Mouse (Mus musculus) skeletal muscle tissue, adult 2 months (tissue): ENCODE results near the gene Polr3c.
"Not testable (repeated sequence)": the region's sequence is repeated elsewhere in the genome, so short reads cannot be mapped to it uniquely, and the experiment has no call there.

ENCODE experiments used
- DNase-seq: peaks from one replicate; pipeline ENCODE4 v3.0.0-alpha.2; 2012; ENCODE audit warnings: low read depth, low spot score

Gene Polr3c

DNA sequence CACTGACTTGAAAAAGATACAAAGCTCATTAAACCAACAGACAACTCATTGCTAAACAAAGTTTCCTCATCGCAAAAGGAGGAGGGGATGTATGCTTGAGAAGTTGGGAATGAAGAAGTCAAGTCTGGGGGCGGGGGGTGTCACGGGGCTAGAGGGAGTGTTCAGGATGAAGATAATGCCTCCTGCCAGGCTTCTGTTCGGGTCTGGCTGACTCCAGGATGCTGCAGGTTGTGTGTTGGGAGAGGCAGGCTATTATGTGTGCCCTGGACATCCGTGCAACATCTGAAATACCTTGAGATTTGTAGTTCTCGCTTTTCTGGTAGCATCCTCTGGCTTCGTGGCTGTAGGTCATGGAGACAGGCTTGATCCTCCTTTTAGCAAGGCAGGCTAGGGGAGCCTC, 49.0 kb downstream of the Polr3c start:
- no peak for DNase-seq

DNA sequence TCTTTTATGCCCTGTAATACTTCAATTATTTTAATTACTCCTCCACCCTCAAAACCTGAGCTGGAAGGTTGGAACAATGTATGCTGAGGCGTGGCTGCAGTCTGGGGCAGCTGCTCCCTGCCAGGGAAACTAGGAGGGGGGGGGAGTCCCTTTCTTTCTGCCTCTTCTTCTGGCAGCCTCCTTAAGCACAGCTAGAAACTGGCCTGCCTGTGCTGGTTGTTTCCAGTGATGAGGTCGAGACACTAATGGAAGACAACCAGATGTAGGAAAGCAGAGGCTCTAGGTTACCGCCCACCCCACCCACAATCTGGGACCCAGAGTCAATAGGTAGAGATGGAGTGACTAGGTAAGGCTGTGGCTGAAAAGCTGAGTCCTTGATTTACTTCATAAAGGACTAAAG, 51.7 kb downstream of the Polr3c start:
- DNase-seq, result no peak

DNA sequence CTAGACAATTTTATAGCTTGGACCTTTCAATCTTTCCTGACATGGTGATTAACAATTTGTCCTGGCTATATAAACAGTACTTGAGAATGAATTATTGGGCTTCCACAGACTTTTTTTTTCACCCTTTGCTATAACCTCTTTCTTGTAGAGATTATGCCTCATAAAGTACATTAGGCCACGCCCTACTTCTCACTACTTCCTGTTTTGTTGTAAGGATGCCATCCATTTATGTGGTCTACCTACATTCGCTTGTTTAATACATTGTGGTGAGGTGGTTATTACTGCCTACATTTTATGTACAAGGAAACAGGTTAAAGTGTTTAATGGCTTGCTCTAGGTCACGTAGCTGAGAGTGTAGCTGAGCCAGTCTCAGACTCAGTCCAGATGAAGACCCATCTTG, 52.3 kb downstream of the Polr3c start:
- no peak for DNase-seq

DNA sequence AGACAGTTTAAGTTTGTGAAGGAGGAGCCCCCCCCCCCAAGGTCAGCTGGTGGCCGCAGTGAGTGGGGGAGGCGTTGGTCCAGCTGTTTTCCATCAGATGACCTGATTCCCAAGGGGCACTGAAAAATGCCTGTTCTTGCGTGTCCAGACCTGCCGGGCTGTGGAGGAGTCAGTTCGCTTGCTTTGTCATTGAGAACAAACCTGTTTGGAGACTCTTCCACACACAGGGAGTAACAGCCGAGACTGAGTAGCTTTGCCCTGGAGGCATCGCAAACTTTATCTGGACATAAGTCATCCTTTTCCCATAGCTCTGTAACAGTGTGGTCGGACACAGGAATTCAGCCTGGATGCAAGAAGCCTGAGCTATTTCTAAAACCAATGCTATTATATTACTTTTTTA, 53.0 kb downstream of the Polr3c start:
- no peak for DNase-seq

DNA sequence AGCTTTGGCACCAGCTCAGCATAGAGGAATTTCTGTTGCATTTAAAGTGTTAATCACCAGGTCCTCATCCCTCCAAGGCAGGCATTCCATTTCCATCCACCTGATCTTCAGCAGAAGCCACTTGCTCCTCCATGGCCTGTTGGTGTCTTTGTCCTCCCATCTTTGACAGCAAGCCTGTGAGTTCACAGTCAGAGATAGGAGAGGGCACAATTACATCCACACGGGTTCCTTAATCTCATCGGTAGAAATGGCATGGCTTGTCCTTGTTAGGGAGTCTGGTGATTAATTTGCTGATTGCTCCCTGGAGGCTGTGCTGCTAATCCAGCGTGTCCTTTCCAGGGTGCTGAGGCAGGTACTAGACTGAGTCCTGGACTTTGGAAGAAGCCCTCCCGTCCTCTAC, 53.9 kb downstream of the Polr3c start:
- no peak for DNase-seq

DNA sequence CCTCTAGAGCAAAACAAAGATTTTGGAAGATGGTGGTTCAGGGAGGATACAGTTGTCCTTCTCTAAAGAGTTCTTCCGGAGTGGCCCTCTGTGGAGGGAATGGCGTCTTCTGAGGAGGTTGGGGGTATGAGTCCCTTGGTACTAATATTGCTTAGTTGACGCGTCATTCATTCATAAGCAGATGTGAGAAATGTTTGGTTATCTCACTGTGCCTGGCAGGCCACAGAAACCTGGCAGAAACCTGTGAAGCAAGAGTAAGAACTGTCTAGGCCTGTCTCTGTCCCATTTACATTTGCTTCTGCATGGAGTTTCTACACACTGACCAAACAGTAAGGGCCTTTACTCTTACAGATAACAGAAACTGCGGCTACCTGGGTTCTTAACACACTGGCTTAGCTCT, 55.9 kb downstream of the Polr3c start:
- DNase-seq, result no peak

DNA sequence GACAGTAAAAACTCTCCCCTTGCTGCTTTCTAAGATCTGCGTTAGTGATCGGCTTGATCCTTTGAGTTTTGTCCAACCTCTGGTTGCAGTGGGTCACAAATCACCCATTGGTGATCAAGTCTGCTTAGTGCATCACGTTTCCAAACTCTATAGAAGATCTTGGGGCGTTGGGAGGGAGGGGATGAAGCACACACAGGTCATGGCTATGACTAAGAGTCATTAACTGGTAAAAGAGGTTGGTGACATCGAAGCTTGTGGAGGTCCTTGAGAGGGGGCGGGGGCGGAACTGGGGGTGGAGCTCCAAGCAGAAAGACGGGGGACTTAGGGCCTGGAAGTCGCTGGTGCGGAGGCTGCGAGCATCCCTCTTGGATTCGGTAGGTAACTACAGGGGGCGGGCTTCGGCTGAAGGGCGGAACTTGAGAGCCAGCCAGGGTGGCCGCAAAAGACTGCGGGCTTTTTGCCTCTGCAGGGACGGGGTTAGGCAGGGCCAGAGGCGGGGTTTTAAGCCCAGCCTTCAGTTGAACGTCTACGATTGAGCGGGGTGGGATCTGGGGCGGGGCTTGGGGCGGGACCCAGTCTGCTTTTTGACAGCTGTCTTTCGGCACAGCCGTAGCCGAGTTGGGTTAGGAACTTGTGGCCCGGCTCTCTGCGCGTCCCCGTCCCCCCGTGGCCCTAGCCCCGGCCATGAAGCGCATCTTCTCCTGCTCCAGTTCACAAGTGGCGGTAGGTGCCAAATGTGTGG, 57.5 kb downstream of the Polr3c start, which contains the start of gene Ankrd35:
Ankrd35 (plus strand) TSS at position 405 of the 742 bp plus-strand sequence.
- peak; percentile 81 for DNase-seq

DNA sequence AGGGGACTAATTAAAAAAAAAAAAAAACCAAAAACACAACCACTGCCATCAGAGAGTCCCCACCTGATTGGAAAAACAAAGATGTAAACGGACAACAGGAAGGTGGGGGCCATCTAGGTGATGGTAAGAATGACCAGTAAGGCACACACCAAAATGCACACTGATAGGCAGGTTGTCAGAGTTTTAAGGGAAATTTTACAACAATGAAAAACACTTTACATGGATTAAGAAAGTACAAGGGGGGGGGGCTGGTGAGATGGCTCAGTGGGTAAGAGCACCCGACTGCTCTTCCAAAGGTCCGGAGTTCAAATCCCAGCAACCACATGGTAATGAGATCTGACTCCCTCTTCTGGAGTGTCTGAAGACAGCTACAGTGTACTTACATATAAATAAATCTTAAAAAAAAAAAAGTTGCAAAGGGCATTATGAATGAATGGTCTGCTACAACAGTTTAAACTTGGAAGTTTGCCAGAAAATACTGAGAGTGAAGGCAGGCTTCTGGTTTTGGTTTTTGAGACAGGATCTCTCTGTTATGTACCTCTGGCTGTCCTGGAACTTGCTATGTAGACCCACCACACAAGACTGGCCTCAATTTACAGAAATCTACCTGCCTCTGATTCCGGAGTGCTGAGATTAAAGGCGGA, 58.9 kb downstream of the Polr3c start:
- DNase-seq, result no peak

DNA sequence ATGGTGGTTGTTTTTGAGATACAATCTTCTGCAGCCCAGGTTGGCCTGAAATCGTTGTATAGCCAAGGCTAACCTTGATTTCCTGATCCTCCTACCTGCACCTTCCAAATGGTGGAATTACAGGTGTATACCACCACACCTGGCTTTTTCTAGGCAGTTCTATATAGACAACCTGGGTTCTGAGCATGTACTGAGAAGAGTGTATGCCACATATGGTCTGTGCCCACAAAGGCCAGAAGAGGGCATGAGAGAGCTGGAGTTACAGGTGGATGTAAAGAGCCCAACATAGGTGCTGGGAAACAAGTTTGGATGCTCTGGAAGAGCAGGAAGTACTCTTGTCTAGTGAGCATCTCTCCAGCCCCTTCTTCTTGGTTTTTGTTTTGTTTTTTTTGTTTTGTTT, 60.1 kb downstream of the Polr3c start:
- no peak for DNase-seq

DNA sequence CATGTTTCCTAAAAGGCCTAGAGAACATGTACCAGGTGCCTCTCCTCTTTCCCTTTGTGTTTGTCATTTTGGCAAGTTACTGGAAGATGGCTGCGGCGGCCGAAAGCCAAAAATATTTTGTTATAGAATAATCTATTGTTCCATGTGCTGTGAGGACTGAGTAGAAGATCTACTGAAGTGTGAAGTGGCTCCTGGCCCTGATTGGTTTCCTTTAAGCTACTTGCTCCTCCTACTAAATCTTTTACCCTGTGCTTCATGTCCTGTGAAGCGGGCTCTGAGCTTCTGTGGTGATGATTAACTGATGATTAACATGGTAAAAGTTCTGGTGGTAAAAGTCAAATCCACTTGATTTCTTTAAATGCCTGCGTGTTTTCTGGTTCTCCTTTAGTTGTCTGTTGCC, 60.5 kb downstream of the Polr3c start:
- DNase-seq, result no peak

DNA sequence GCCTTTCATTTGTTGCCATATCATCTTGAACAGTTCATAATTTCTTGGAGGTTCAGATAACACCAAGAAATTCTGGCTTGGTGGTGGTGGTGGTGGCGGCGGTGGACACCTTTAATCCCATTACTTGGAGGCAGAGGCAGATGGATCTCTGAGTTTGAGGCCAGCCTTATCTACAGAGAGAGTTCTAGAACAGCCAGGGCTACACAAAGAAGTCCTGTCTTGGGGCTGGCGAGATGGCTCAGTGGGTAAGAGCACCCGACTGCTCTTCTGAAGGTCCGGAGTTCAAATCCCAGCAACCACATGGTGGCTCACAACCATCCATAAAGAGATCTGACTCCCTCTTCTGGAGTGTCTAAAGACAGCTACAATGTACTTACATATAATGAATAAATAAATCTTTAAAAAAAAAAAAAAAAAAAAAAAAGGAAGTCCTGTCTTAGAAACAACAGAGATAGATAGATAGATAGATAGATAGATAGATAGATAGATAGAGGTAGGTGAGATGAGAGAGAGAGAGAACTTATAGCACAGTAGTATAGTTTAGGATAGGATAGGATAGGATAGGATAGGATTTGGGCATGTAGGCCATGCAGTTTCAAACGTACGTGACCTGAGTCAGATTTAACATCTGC, 61.6 kb downstream of the Polr3c start:
- DNase-seq, result not testable (repeated sequence)

DNA sequence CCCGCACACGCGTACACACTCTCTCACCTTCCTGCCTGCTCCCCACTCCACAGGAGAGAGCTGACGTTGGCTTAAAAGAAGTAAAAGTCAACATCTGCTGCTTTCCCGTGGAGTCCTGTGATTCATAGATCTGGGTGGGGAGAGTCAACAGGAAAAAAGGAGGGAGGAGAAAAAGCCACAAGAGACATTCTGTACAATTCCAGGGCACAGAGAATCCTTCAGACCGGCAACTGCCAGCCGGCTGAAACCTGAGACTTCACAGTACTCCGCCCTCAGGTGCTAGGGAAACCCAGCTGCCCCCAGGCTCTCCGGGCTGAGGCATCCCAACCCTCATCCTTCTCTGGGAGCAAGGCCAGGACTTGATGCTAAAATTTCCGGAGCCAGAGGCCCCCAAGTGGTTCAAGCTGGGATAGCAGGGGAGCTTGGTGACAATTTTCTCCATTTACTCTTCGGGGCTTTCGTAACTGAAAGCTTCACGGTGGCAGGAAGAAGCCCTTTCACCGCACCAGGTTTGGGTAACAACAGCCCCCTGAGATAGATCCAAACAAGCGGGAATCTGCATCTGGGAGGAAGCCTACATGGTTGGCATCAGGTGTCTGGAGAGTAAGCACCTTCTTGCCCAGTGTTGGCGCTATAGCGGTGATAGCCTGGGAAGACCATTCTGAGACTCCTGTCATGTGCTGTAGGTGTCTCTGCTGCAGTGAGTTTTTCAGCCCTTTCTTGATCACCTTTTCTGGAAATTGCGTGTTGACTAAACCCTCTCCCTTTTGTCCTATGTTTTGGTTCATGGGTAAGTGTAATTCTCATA, 63.8 kb downstream of the Polr3c start:
- DNase-seq, result peak; percentile 68

DNA sequence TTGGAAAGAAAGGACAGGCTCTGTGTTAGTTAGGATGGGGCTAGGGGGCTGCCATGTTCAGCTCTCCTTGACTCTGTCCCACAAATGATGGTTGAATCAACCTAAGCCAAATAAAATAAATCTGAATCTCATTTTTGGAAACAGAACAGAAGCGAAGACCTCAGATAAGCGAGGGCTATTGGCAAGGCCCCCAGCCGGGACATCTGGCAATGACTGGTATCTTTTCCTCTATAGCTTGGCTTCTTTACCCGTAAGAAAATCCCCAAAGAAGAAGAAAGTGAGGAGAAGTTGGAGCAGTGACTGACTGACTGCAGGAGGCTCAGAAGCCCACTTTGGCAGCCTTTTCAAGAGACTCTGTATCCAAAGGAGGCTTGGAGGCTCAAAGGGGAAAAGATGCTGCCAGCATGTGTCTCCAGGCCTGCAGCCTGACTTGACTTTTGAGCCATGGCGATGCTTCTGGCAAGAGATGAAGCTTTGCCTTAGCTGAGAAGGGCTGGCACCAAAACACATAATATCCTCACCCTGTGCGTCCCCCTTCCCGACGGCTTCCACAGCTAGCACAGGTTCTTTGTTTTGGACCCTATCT, 64.6 kb downstream of the Polr3c start:
- DNase-seq, result no peak
